Mouse (Mus musculus) thymus, adult 2 months (tissue): ENCODE results near the gene Zbtb22.

Experiments
- CTCF ChIP-seq: fragments of 200-500 bp; IDR thresholded peaks from 2 replicates; pipeline ENCODE4 v1.5.1; 2012; ENCODE audit warnings: mild to moderate bottlenecking, control low read depth, low read length, moderate library complexity, borderline replicate concordance; ENCODE audit not compliant: control insufficient read depth, poor library complexity, insufficient read depth; ENCODE audit errors: extremely low read depth
- POLR2A ChIP-seq: fragments of 200-500 bp; IDR thresholded peaks from 2 replicates; pipeline ENCODE4 v1.6.1; 2012; ENCODE audit warnings: mild to moderate bottlenecking, low read length, control low read depth, moderate library complexity; ENCODE audit not compliant: control insufficient read depth, poor library complexity, insufficient read depth; ENCODE audit errors: extremely low read depth

- no peak for TF ChIP-seq POLR2A
- no peak for TF ChIP-seq CTCF
Observed at GRCm38 (mm10) chr17:33900281-33900988, 15.3 kb upstream of the Zbtb22 start.
